9 mouse cellular contexts compared by ENCODE assay signal in genomic region chr2:14073008-14073361, GRCm38 (mm10). TPM values are rescaled to one million over a fixed set of nuclear protein-coding genes. Genes with fewer than 3 reads are reported as not detected.
DNase-seq lines count a peak whose midpoint lies in the region; ATAC-seq and TF ChIP-seq lines count a peak whose summit lies in the region.
"Had no signal": no experiment of that assay in that cellular context is flagged by ENCODE, and none has a peak within 500 bp of the region (broad histone marks: within the 10 kb centered on the region; RNA-seq: fewer than 3 reads in every experiment).

No protein-coding gene starts in this region.

- H3K27ac ChIP-seq in heart, embryonic 10.5 days: peak overlapping the region; percentile 100
- no peak overlapping the region; the same call in 1 of the 2 replicates for H3K27ac ChIP-seq in ES-E14 (ENCODE audit: insufficient read depth, low read depth, low read length, poor library complexity, severe bottlenecking)

- H3K36me3 ChIP-seq in heart, embryonic 10.5 days: no peaks in the 10 kb centered on the region
- H3K36me3 ChIP-seq in ES-E14 (ENCODE audit: control insufficient read depth, insufficient read depth, low read length, poor library complexity, severe bottlenecking): no peaks in the 10 kb centered on the region

- peak overlapping the region; percentile 99; the same call in 1 of the 2 replicates for H3K9ac ChIP-seq in ES-E14 (ENCODE audit: insufficient read depth, low read depth, low read length, poor library complexity, severe bottlenecking)

- in situ Hi-C loops in ES-E14 (cut with MboI; ENCODE audit: low sequenced_read_pairs in 2 of 2, unreplicated experiment in 2 of 2): no loop called here

- H3K4me3 ChIP-seq in heart, embryonic 10.5 days: peak overlapping the region; percentile 89
- H3K4me3 ChIP-seq in ES-E14 (ENCODE audit: insufficient read depth in 1 of 2, low read depth in 1 of 2, low read length in 2 of 2, poor library complexity in 1 of 2, severe bottlenecking in 1 of 2): peak overlapping the region; percentile 84 to 96

- WGBS in heart, embryonic 10.5 days: 20% methylated on average over 8 of the region's 8 CpGs

- no peaks in the 10 kb centered on the region for H3K27me3 ChIP-seq in heart, embryonic 10.5 days (ENCODE audit: insufficient read depth, poor library complexity, severe bottlenecking)
- H3K27me3 ChIP-seq: Patski had no signal

- intact Hi-C loops in heart, postnatal 14 days (cut with DNase I): loop anchor here (1.0 kb wide), 1 partner anchor 16 kb away; no protein-coding TSS in a partner anchor
- intact Hi-C loops in left cerebral cortex, postnatal 36 days (cut with DNase I): no loop called here

- no peaks in the 10 kb centered on the region for H3K9me3 ChIP-seq in heart, embryonic 10.5 days
- no peaks in the 10 kb centered on the region for H3K9me3 ChIP-seq in ES-E14 (ENCODE audit: control insufficient read depth, insufficient read depth, low read depth, low read length)

- DNase-seq in heart, embryonic 10.5 days (ENCODE audit: low spot score): no peak
- DNase-seq in heart, postnatal 14 days: no peak
- no peak for DNase-seq in ES-E14 (ENCODE audit: low read depth, low spot score)
- no peak for DNase-seq in c-Kit-positive CD71-positive TER-119-positive erythroid progenitor cells, embryonic 14.5 days (ENCODE audit: low spot score)
- no peak for DNase-seq in left cerebral cortex, postnatal 36 days (ENCODE audit: low spot score in 2 of 2)

- H3K4me1 ChIP-seq in heart, embryonic 10.5 days: peaks cover 9% of the 10 kb centered on the region; the same call in 1 of the 2 replicates
- peaks cover 0 to 5% of the 10 kb centered on the region in 2 experiments; a peak in 2 of 4 replicates for H3K4me1 ChIP-seq in ES-E14 (ENCODE audit: control insufficient read depth in 2 of 2, insufficient read depth in 2 of 2, low read length in 2 of 2, poor library complexity in 1 of 2)

- peak; percentile 2; the same call in 1 of the 2 replicates for ATAC-seq in granulocyte monocyte progenitor cell, adult 5-6 weeks (replicated peaks; ENCODE audit: poor library complexity, severe bottlenecking)
- ATAC-seq in megakaryocyte progenitor cell, adult 5-6 weeks (replicated peaks; ENCODE audit: poor library complexity): peak; percentile 0; the same call in 1 of the 2 replicates
- no peak for ATAC-seq in inflammation-experienced regulatory T-cells, adult 6 months

TF ChIP-seq in ES-E14, 5 proteins besides CTCF, POLR2A, EP300 and RAD21:
- TF ChIP-seq MAFK (IDR thresholded peaks at IDR 0.05; ENCODE audit: insufficient read depth, low read depth, low read length): no peak
- no peak for TF ChIP-seq ZNF384 (IDR thresholded peaks at IDR 0.05; ENCODE audit: low read depth, low read length)
- TF ChIP-seq CHD2 (IDR thresholded peaks at IDR 0.05; ENCODE audit: low read depth, low read length): no peak
- no peak for TF ChIP-seq HCFC1 (IDR thresholded peaks at IDR 0.05; ENCODE audit: borderline replicate concordance, insufficient read depth, low read length)
- TF ChIP-seq ZC3H11A (IDR thresholded peaks at IDR 0.05; ENCODE audit: borderline replicate concordance, low read depth, low read length): no peak

RNA-seq across cellular contexts. Expression of gene Stam, which starts 0.9 kb away (rescaled TPM):
- 67.3 and 72.6 TPM in 2 replicates for polyA plus RNA-seq in heart, embryonic 10.5 days (2016; fragmentation: Nextera tagmentation; extraction: Ambion mirVana)
- total RNA-seq in heart, postnatal 14 days (2021): 10 to 100 TPM; 29.5 to 30.9 TPM
- total RNA-seq in ES-E14 (2012; rRNA removed): 40.5 and 48.6 TPM in 2 replicates
- total RNA-seq in granulocyte monocyte progenitor cell, adult 5-6 weeks (2014; fragmentation: Nextera tagmentation): 29.2 and 51.3 TPM in 2 replicates
- 28.2 and 30.6 TPM in 2 replicates for total RNA-seq in granulocyte monocyte progenitor cell, adult 5-6 weeks (2017)
- total RNA-seq in megakaryocyte progenitor cell, adult 5-6 weeks (2015): 31.0 and 35.8 TPM in 2 replicates
- 21.0 and 24.1 TPM in 2 replicates for total RNA-seq in megakaryocyte progenitor cell, adult 5-6 weeks (2017)
- total RNA-seq in left cerebral cortex, postnatal 36 days (2021): 10 to 100 TPM; 87.3 to 95.6 TPM
- polyA plus RNA-seq in inflammation-experienced regulatory T-cells, adult 6 months (2017; shearing (Covaris generic)): 10 to 100 TPM; 14.1 to 25.7 (median 16.8) TPM

RNA-seq across cellular contexts. Expression of gene Hacd1, which starts 17.1 kb away (rescaled TPM):
- polyA plus RNA-seq in heart, embryonic 10.5 days (2016; fragmentation: Nextera tagmentation; extraction: Ambion mirVana): 190 and 271 TPM in 2 replicates
- 100 to 1,000 TPM; 186 to 206 TPM for total RNA-seq in heart, postnatal 14 days (2021)
- total RNA-seq in ES-E14 (2012; rRNA removed): 11.0 and 19.9 TPM in 2 replicates
- total RNA-seq in granulocyte monocyte progenitor cell, adult 5-6 weeks (2014; fragmentation: Nextera tagmentation): 41.7 and 46.3 TPM in 2 replicates
- 63.6 and 82.2 TPM in 2 replicates for total RNA-seq in granulocyte monocyte progenitor cell, adult 5-6 weeks (2017)
- total RNA-seq in megakaryocyte progenitor cell, adult 5-6 weeks (2015): 51.4 and 53.4 TPM in 2 replicates
- total RNA-seq in megakaryocyte progenitor cell, adult 5-6 weeks (2017): 73.5 and 79.3 TPM in 2 replicates
- total RNA-seq in left cerebral cortex, postnatal 36 days (2021): 10 to 100 TPM; 16.0 to 18.3 TPM
- polyA plus RNA-seq in inflammation-experienced regulatory T-cells, adult 6 months (2017; shearing (Covaris generic)): not detected
